Mouse (Mus musculus) cerebellum, adult 2 months (tissue): Measurements from ENCODE around the gene Ldha. TPM values are rescaled to one million over a fixed set of nuclear protein-coding genes. Genes with fewer than 3 reads are reported as not detected.

Experiments
- DNase-seq, 2 experiments: peaks; one replicate each; pipeline ENCODE4 v3.0.0; 2021
- H3K27ac ChIP-seq: fragments of 200-500 bp; 2 replicates; pipeline ENCODE4 v1.5.1; 2012; ENCODE audit warnings: low read length, control low read depth, inconsistent platforms; ENCODE audit not compliant: insufficient read depth
- H3K27me3 ChIP-seq: fragments of 200-500 bp; 2 replicates; pipeline ENCODE4 v1.6.1; 2012; ENCODE audit warnings: inconsistent platforms, mild to moderate bottlenecking, low read length, moderate library complexity; ENCODE audit not compliant: control insufficient read depth, insufficient read depth
- H3K4me1 ChIP-seq: fragments of 200-500 bp; 2 replicates; pipeline ENCODE4 v1.6.1; 2011; ENCODE audit warnings: low read length; ENCODE audit not compliant: control insufficient read depth, insufficient read depth
- H3K4me3 ChIP-seq: fragments of 200-500 bp; replicated peaks from 2 replicates; pipeline ENCODE3; 2011; ENCODE audit warnings: mild to moderate bottlenecking, low read depth, low read length, control low read depth; ENCODE audit not compliant: insufficient read depth
- CTCF ChIP-seq: fragments of 200-500 bp; IDR thresholded peaks from 2 replicates; pipeline ENCODE4 v1.5.1; 2011; ENCODE audit warnings: low read depth, mild to moderate bottlenecking, control low read depth, low read length, moderate library complexity, borderline replicate concordance; ENCODE audit not compliant: insufficient read depth
- POLR2A ChIP-seq: fragments of 200-500 bp; IDR thresholded peaks from 2 replicates; pipeline ENCODE4 v1.6.1; 2011; ENCODE audit warnings: low read length, control low read depth, borderline replicate concordance; ENCODE audit not compliant: insufficient read depth
- WGBS: fragments of 180-500 bp; shearing (Covaris S2); methylation state at CpG from one replicate; pipeline ENCODE4 v1.1.7; 2018; 5-methylcytosine and 5-hydroxymethylcytosine counted together
- polyA plus RNA-seq: library from polyadenylated mRNA; depleted of rRNA; stranded (reverse); fragments of >200 nt; gene quantifications from 2 replicates; pipeline ENCODE4 v1.2.3, GENCODE M21; 2012

The Ldha gene
- polyA plus RNA-seq, 1 experiment = 209 TPM

GRCm38 (mm10) chr7:46849287-46849686, 8.0 kb downstream of the Ldha start:
- no peaks in the 10 kb centered on the region for H3K27me3 ChIP-seq
- no peak for DNase-seq
- no peak overlapping the region for H3K4me3 ChIP-seq
- 62% methylated on average over 5 of the region's 5 CpGs for WGBS
- TF ChIP-seq POLR2A = no peak
- no peak for TF ChIP-seq CTCF
- no peak overlapping the region for H3K27ac ChIP-seq
- no peaks in the 10 kb centered on the region; the same call in 1 of the 2 replicates for H3K4me1 ChIP-seq

GRCm38 (mm10) chr7:46851026-46851425, 9.8 kb downstream of the Ldha start:
- Histone ChIP-seq H3K4me3 (no peak overlapping the region), H3K27ac (no peak overlapping the region), H3K27me3 (no peaks in the 10 kb centered on the region), H3K4me1 (no peaks in the 10 kb centered on the region; the same call in 1 of the 2 replicates)
- TF ChIP-seq POLR2A (no peak), CTCF (no peak)
- no peak for DNase-seq
- 41% methylated on average over 7 of the region's 7 CpGs for WGBS

- no peak overlapping the region for H3K4me3 ChIP-seq
- no peaks in the 10 kb centered on the region for H3K27me3 ChIP-seq
- no peaks in the 10 kb centered on the region for H3K4me1 ChIP-seq
- no peak overlapping the region for H3K27ac ChIP-seq
- no peak for TF ChIP-seq POLR2A
- no peak for TF ChIP-seq CTCF
- DNase-seq = no peak
- WGBS = 77% methylated on average over 1 of the region's 1 CpGs
These were observed 11.4 kb downstream of the Ldha start for GRCm38 (mm10) chr7:46852666-46853065.

- no peak overlapping the region for H3K4me3 ChIP-seq
- TF ChIP-seq POLR2A (no peak), CTCF (no peak)
- H3K4me1 ChIP-seq = no peaks in the 10 kb centered on the region
- DNase-seq = no peak
- H3K27me3 ChIP-seq = no peaks in the 10 kb centered on the region
- 85% methylated on average over 9 of the region's 9 CpGs for WGBS
- H3K27ac ChIP-seq = no peak overlapping the region
These were observed 12.1 kb downstream of the Ldha start for GRCm38 (mm10) chr7:46853365-46853764.

- TF ChIP-seq POLR2A (no peak), CTCF (no peak)
- no peaks in the 10 kb centered on the region for H3K4me1 ChIP-seq
These were observed 14.7 kb downstream of the Ldha start for GRCm38 (mm10) chr7:46855866-46856560.

GRCm38 (mm10) chr7:46857436-46857835, 16.2 kb downstream of the Ldha start:
- no peak for DNase-seq
- H3K27me3 ChIP-seq = no peaks in the 10 kb centered on the region
- no peaks in the 10 kb centered on the region for H3K4me1 ChIP-seq
- 91% methylated on average over 9 of the region's 9 CpGs for WGBS
- H3K4me3 ChIP-seq = no peak overlapping the region
- H3K27ac ChIP-seq = no peak overlapping the region
- no peak for TF ChIP-seq POLR2A
- TF ChIP-seq CTCF = no peak

More at GRCm38 (mm10) chr7:46855866-46856560, 14.7 kb downstream of the Ldha start:
- H3K4me3 ChIP-seq = no peak overlapping the region
- no peak for DNase-seq
- no peak overlapping the region for H3K27ac ChIP-seq
- 71% methylated on average over 7 of the region's 7 CpGs for WGBS
- H3K27me3 ChIP-seq = no peaks in the 10 kb centered on the region

GRCm38 (mm10) chr7:46859031-46859430, 17.8 kb downstream of the Ldha start:
- Histone ChIP-seq H3K27ac (no peak overlapping the region), H3K4me1 (no peaks in the 10 kb centered on the region), H3K4me3 (no peak overlapping the region), H3K27me3 (no peaks in the 10 kb centered on the region)
- TF ChIP-seq POLR2A = no peak
- no peak for TF ChIP-seq CTCF
- WGBS = 62% methylated on average over 6 of the region's 6 CpGs
- DNase-seq = no peak

- no peaks in the 10 kb centered on the region for H3K4me1 ChIP-seq
- H3K27ac ChIP-seq = no peak within 1 kb of the TSS
- 40% methylated on average over 10 of the region's 10 CpGs for WGBS
- no peak within 1 kb of the TSS for H3K4me3 ChIP-seq
- no peaks in the 10 kb centered on the region for H3K27me3 ChIP-seq
- TF ChIP-seq POLR2A (no peak), CTCF (no peak)
- DNase-seq = no peak
These were observed 19.7 kb downstream of the Ldha start, which contains the start of gene Ldhc for GRCm38 (mm10) chr7:46860996-46861395. TSS of gene Ldhc (plus strand) at chr7:46861203.
